Mouse (Mus musculus): Measurements from ENCODE around the gene Fam167b. TPM values are rescaled to one million over a fixed set of nuclear protein-coding genes. Genes with fewer than 3 reads are reported as not detected.

The Fam167b gene
- polyA plus RNA-seq, 2 experiments, result 5.4 to 7.6 TPM

- Histone ChIP-seq H3K36me3 (replicated peaks; ENCODE audit: control insufficient read depth, insufficient read depth, low read depth) (no peaks in the 10 kb centered on the region), H3K27me3 (ENCODE audit: control insufficient read depth, insufficient read depth, low read length) (no peaks in the 10 kb centered on the region), H3K4me2 (ENCODE audit: low read depth) (no peak overlapping the region), H3K4me1 (replicated peaks; ENCODE audit: control insufficient read depth in 2 of 2, insufficient read depth in 2 of 2, low read length in 1 of 2) (peaks cover 0 to 2% of the 10 kb centered on the region in 2 experiments; a peak in 2 of 4 replicates), H3K4me3 (ENCODE audit: insufficient read depth in 1 of 2, low read depth in 2 of 2, low read length in 2 of 2) (no peak overlapping the region), H3K27ac (no peak overlapping the region), H3K9me3 (ENCODE audit: control insufficient read depth, low read length) (no peaks in the 10 kb centered on the region), H3K9ac (replicated peaks) (no peak overlapping the region)
- TF ChIP-seq EP300 (IDR thresholded peaks at IDR 0.05; ENCODE audit: low read depth) (no peak), CTCF (IDR thresholded peaks at IDR 0.05; ENCODE audit: low read depth) (no peak)
- 78% methylated on average over 4 of the region's 4 CpGs for WGBS (ENCODE audit: insufficient replicate concordance)
- ATAC-seq (ENCODE audit: insufficient read depth) (no peak), DNase-seq (ENCODE audit: low read depth in 3 of 3, low spot score in 3 of 3) (no peak)
Measured at GRCm38 (mm10) chr4:129573093-129573370, 5.3 kb downstream of the Fam167b start.

DNA sequence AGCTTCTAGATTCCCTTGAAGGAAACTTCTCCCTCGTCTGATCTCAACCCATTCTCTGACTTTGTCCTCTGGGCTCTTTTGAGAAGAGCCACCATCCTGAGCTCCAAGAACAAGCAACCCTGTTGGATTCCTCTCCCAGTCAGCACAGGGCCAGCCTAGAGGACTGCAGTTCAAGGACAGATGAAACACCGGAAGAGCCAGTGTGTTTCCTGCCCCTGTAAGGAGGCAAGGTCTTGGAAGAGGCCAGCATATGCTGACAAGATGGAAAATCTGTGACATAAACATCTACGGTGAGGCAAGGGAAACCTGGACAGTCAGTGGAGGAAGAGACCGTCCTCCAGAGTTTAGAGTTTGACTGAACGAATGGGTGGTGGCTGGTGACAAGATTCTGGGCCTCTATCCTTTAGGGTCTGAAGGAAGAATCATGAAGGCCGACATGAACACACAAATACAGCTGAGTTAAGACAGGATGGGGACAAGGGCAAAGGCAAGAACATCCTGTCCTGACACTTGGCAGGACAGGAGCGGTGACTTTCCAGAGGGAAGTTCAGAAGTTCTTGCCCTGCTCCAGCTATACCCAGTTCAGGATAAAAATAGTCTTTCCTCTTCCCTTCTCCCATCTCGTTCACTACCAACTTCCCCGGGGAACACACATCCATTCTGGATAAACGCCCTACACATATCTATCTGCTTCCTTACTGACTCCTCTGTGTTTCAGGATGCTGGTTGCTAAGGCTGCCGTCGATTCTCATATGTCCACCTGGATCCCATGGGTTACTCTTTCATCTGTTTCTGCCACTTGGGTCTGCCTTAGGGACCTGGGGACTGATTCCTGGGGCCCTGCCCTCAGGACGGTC lies 5.9 kb downstream of the Fam167b start:
- Histone ChIP-seq H3K4me3 (ENCODE audit: insufficient read depth in 1 of 2, low read depth in 2 of 2, low read length in 2 of 2) (no peak overlapping the region), H3K27ac (no peak overlapping the region), H3K36me3 (replicated peaks; ENCODE audit: control insufficient read depth, insufficient read depth, low read depth) (no peaks in the 10 kb centered on the region), H3K9ac (replicated peaks) (no peak overlapping the region), H3K4me1 (replicated peaks; ENCODE audit: control insufficient read depth in 2 of 2, insufficient read depth in 2 of 2, low read length in 1 of 2) (peaks cover 0 to 2% of the 10 kb centered on the region in 2 experiments; a peak in 2 of 4 replicates), H3K27me3 (ENCODE audit: control insufficient read depth, insufficient read depth, low read length) (no peaks in the 10 kb centered on the region), H3K4me2 (ENCODE audit: low read depth) (no peak overlapping the region), H3K9me3 (ENCODE audit: control insufficient read depth, low read length) (no peaks in the 10 kb centered on the region)
- 60% methylated on average over 13 of the region's 13 CpGs for WGBS (ENCODE audit: insufficient replicate concordance)
- TF ChIP-seq CTCF (IDR thresholded peaks at IDR 0.05; ENCODE audit: low read depth), result no peak
- no peak for TF ChIP-seq EP300 (IDR thresholded peaks at IDR 0.05; ENCODE audit: low read depth)
- ATAC-seq (ENCODE audit: insufficient read depth), result no peak
- DNase-seq (ENCODE audit: low read depth in 3 of 3, low spot score in 3 of 3), result no peak

DNA sequence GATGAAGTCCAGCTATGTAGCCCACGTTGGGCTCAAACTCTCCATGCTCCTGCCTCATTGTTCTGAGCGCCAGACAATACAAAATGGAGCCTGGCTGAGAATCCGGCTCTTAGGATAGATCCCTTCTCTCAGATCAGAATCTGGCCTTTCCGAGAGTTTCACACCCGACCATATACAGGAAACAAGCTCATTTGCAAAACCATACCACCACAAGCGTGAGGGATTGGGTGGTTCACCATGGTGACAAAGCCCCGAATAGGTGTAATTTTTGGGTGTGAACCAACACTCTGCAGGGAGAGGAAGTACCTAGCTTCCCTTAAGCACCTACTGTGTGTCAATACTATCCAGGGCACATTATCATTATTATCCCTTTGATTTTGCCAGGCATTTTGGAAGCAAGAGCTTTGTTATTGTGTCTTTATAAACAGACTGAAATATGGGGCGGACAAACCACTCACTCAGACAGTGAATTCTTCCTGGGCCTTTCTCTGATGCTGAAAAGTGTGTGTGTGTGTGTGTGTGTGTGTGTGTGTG lies 6.7 kb downstream of the Fam167b start:
- Histone ChIP-seq H3K4me1 (replicated peaks; ENCODE audit: control insufficient read depth in 2 of 2, insufficient read depth in 2 of 2, low read length in 1 of 2) (peaks cover 0 to 2% of the 10 kb centered on the region in 2 experiments; a peak in 2 of 4 replicates), H3K36me3 (replicated peaks; ENCODE audit: control insufficient read depth, insufficient read depth, low read depth) (no peaks in the 10 kb centered on the region), H3K4me2 (ENCODE audit: low read depth) (no peak overlapping the region), H3K4me3 (ENCODE audit: insufficient read depth in 1 of 2, low read depth in 2 of 2, low read length in 2 of 2) (no peak overlapping the region), H3K9ac (replicated peaks) (no peak overlapping the region), H3K27ac (no peak overlapping the region), H3K9me3 (ENCODE audit: control insufficient read depth, low read length) (no peaks in the 10 kb centered on the region), H3K27me3 (ENCODE audit: control insufficient read depth, insufficient read depth, low read length) (no peaks in the 10 kb centered on the region)
- no peak for TF ChIP-seq CTCF (IDR thresholded peaks at IDR 0.05; ENCODE audit: low read depth)
- TF ChIP-seq EP300 (IDR thresholded peaks at IDR 0.05; ENCODE audit: low read depth), result no peak
- ATAC-seq (ENCODE audit: insufficient read depth) (no peak), DNase-seq (ENCODE audit: low read depth in 3 of 3, low spot score in 3 of 3) (no peak)
- WGBS (ENCODE audit: insufficient replicate concordance), result 58% methylated on average over 8 of the region's 8 CpGs

- Histone ChIP-seq H3K27me3 (ENCODE audit: control insufficient read depth, insufficient read depth, low read length) (no peaks in the 10 kb centered on the region), H3K36me3 (replicated peaks; ENCODE audit: control insufficient read depth, insufficient read depth, low read depth) (no peaks in the 10 kb centered on the region), H3K9me3 (ENCODE audit: control insufficient read depth, low read length) (no peaks in the 10 kb centered on the region), H3K4me1 (replicated peaks; ENCODE audit: control insufficient read depth in 2 of 2, insufficient read depth in 2 of 2, low read length in 1 of 2) (peaks cover 0 to under 1% of the 10 kb centered on the region in 2 experiments; a peak in 2 of 4 replicates), H3K4me2 (ENCODE audit: low read depth) (no peak overlapping the region), H3K9ac (replicated peaks) (no peak overlapping the region), H3K4me3 (ENCODE audit: insufficient read depth in 1 of 2, low read depth in 2 of 2, low read length in 2 of 2) (no peak overlapping the region), H3K27ac (no peak overlapping the region)
- ATAC-seq (ENCODE audit: insufficient read depth), result no peak
- TF ChIP-seq EP300 (IDR thresholded peaks at IDR 0.05; ENCODE audit: low read depth), result no peak
- TF ChIP-seq CTCF (IDR thresholded peaks at IDR 0.05; ENCODE audit: low read depth), result no peak
- 67% methylated on average over 6 of the region's 6 CpGs for WGBS (ENCODE audit: insufficient replicate concordance)
- no peak for DNase-seq (ENCODE audit: low read depth in 3 of 3, low spot score in 3 of 3)
Measured at GRCm38 (mm10) chr4:129570028-129570427, 8.3 kb downstream of the Fam167b start.

DNA sequence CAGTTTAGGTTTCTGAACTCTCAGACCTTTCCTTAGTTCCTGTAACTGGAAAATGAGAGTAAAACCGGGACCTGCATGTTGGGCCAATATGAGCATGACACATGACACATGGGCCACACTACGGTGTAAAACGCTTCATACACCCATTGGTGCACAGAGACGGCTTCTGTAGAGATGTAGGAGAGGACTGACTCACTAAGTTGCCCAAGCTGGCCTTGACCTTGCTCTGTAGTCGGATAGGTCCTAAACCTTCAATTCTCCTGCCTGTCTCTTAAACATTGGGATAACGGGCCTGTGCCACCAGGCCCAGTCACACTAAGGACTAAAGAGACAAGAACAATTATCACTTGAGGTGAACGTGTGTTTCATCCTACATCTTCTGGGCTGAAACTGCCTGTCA lies 10.0 kb downstream of the Fam167b start:
- 75% methylated on average over 7 of the region's 7 CpGs for WGBS (ENCODE audit: insufficient replicate concordance)
- Histone ChIP-seq H3K4me2 (ENCODE audit: low read depth) (no peak overlapping the region), H3K9ac (replicated peaks) (no peak overlapping the region), H3K27ac (no peak overlapping the region), H3K4me3 (ENCODE audit: insufficient read depth in 1 of 2, low read depth in 2 of 2, low read length in 2 of 2) (no peak overlapping the region), H3K4me1 (replicated peaks; ENCODE audit: control insufficient read depth in 2 of 2, insufficient read depth in 2 of 2, low read length in 1 of 2) (no peaks in the 10 kb centered on the region), H3K27me3 (ENCODE audit: control insufficient read depth, insufficient read depth, low read length) (no peaks in the 10 kb centered on the region), H3K36me3 (replicated peaks; ENCODE audit: control insufficient read depth, insufficient read depth, low read depth) (no peaks in the 10 kb centered on the region), H3K9me3 (ENCODE audit: control insufficient read depth, low read length) (no peaks in the 10 kb centered on the region)
- ATAC-seq (ENCODE audit: insufficient read depth) (no peak), DNase-seq (ENCODE audit: low read depth in 3 of 3, low spot score in 3 of 3) (no peak)
- TF ChIP-seq EP300 (IDR thresholded peaks at IDR 0.05; ENCODE audit: low read depth) (no peak), CTCF (IDR thresholded peaks at IDR 0.05; ENCODE audit: low read depth) (no peak)
